Mouse (Mus musculus): ENCODE measurements around the gene Hlcs. TPM values are rescaled to one million over a fixed set of nuclear protein-coding genes. Genes with fewer than 3 reads are reported as not detected.

Hlcs gene
- total RNA-seq, 2 experiments from 2014 or later = 7.3 to 9.1 TPM

- no peak for DNase-seq
Measured at GRCm38 (mm10) chr16:94328881-94329867, 15.8 kb upstream of the Hlcs start.

GRCm38 (mm10) chr16:94327781-94328711, 14.7 kb upstream of the Hlcs start, which contains the start of gene Ripply3:
Gene Ripply3, plus strand, starts transcription at chr16:94328420.
- peak; percentile 76 to 83 for DNase-seq

GRCm38 (mm10) chr16:94326008-94326407, 12.6 kb upstream of the Hlcs start:
- no peak for DNase-seq

- no peak for DNase-seq
Measured at GRCm38 (mm10) chr16:94323681-94324080, 10.3 kb upstream of the Hlcs start.

GRCm38 (mm10) chr16:94320223-94320622, 6.9 kb upstream of the Hlcs start:
- DNase-seq = no peak

GRCm38 (mm10) chr16:94317752-94318151, 4.4 kb upstream of the Hlcs start:
- peak; percentile 54 to 78 for DNase-seq

GRCm38 (mm10) chr16:94315215-94315614, 1.8 kb upstream of the Hlcs start:
- DNase-seq = no peak

- no peak for DNase-seq
Measured at GRCm38 (mm10) chr16:94314626-94315025, 1.3 kb upstream of the Hlcs start.

GRCm38 (mm10) chr16:94312663-94313228, 625 bp downstream of the Hlcs start:
- DNase-seq = peak; percentile 86 to 88

GRCm38 (mm10) chr16:94311931-94312330, 1.4 kb downstream of the Hlcs start:
- no peak for DNase-seq

GRCm38 (mm10) chr16:94311416-94311815, 2.0 kb downstream of the Hlcs start:
- no peak for DNase-seq

- peak; percentile 65 to 67 for DNase-seq
Measured at GRCm38 (mm10) chr16:94309025-94309424, 4.3 kb downstream of the Hlcs start.

GRCm38 (mm10) chr16:94307942-94308341, 5.4 kb downstream of the Hlcs start:
- no peak for DNase-seq

- no peak for DNase-seq
Measured at GRCm38 (mm10) chr16:94307526-94307925, 5.8 kb downstream of the Hlcs start.

- no peak for DNase-seq
Measured at GRCm38 (mm10) chr16:94303203-94303535, 10.2 kb downstream of the Hlcs start.

GRCm38 (mm10) chr16:94302274-94303202, 10.8 kb downstream of the Hlcs start:
- peak in 1 of 2 experiments; percentile 25 for DNase-seq

GRCm38 (mm10) chr16:94301696-94302095, 11.7 kb downstream of the Hlcs start:
- no peak for DNase-seq

- no peak for DNase-seq
Measured at GRCm38 (mm10) chr16:94301194-94301593, 12.2 kb downstream of the Hlcs start.

GRCm38 (mm10) chr16:94299210-94299609, 14.2 kb downstream of the Hlcs start:
- DNase-seq = no peak

GRCm38 (mm10) chr16:94298081-94298480, 15.3 kb downstream of the Hlcs start:
- no peak for DNase-seq

- DNase-seq = no peak
Measured at GRCm38 (mm10) chr16:94291141-94291540, 22.2 kb downstream of the Hlcs start.
